Mouse (Mus musculus) A20 (cell line): Measurements from ENCODE around the gene S100pbp.

ENCODE experiments used
- DNase-seq: peaks from one replicate; pipeline ENCODE4 v3.0.0-alpha.2; 2011; ENCODE audit warnings: low read depth, low spot score

The S100pbp gene

GRCm38 (mm10) chr4:129106073-129106472 lies 83.5 kb downstream of the S100pbp start:
- DNase-seq = no peak

- no peak for DNase-seq
These were observed 84.2 kb downstream of the S100pbp start, which contains the start of gene Tmem54 for GRCm38 (mm10) chr4:129105356-129105755. Gene Tmem54, plus strand, starts transcription at chr4:129105548.

GRCm38 (mm10) chr4:129102133-129102829 lies 87.2 kb downstream of the S100pbp start:
- no peak for DNase-seq
